Mouse (Mus musculus) intestine, postnatal 0 days (tissue): ENCODE measurements around the gene Ankrd50. TPM values are rescaled to one million over a fixed set of nuclear protein-coding genes. Genes with fewer than 3 reads are reported as not detected.

Source experiments
- ATAC-seq: fragments of 200-750 bp; cut with Nextera tagmentation; 2 replicates; pipeline ENCODE4 v1.8.0; 2017; ENCODE audit warnings: mild to moderate bottlenecking, moderate TSS enrichment, moderate library complexity
- H3K27ac ChIP-seq: fragments of 300-500 bp; sonication (generic); 2 replicates; pipeline ENCODE4 v1.5.1; 2014; ENCODE audit warnings: mild to moderate bottlenecking, low read depth, low read length, moderate library complexity
- H3K27me3 ChIP-seq: fragments of 300-500 bp; sonication (generic); replicated peaks from 2 replicates; pipeline ENCODE4 v1.6.1; 2014; ENCODE audit warnings: low read length, mixed read lengths; ENCODE audit not compliant: control insufficient read depth, insufficient read depth
- H3K36me3 ChIP-seq: fragments of 300-500 bp; sonication (generic); 2 replicates; pipeline ENCODE4 v1.6.1; 2014; ENCODE audit warnings: mild to moderate bottlenecking, moderate library complexity; ENCODE audit not compliant: control insufficient read depth, insufficient read depth
- H3K4me1 ChIP-seq: fragments of 300-500 bp; sonication (generic); replicated peaks from 2 replicates; pipeline ENCODE4 v1.6.1; 2014; ENCODE audit warnings: antibody characterized with exemption, low read length, mixed read lengths; ENCODE audit not compliant: control insufficient read depth, insufficient read depth
- H3K4me2 ChIP-seq: fragments of 300-500 bp; sonication (generic); replicated peaks from 2 replicates; pipeline ENCODE4 v1.6.1; 2014; ENCODE audit warnings: low read depth, mild to moderate bottlenecking, moderate library complexity
- H3K4me3 ChIP-seq: fragments of 300-500 bp; sonication (generic); 2 replicates; pipeline ENCODE4 v1.5.1; 2014; ENCODE audit warnings: low read depth, low read length
- H3K9ac ChIP-seq: fragments of 300-500 bp; sonication (generic); 2 replicates; pipeline ENCODE4 v1.6.1; 2014; ENCODE audit warnings: mild to moderate bottlenecking, low read depth, low read length
- H3K9me3 ChIP-seq: fragments of 300-500 bp; sonication (generic); 2 replicates; pipeline ENCODE4 v1.6.1; 2016; ENCODE audit warnings: mixed run types; ENCODE audit not compliant: control insufficient read depth
- CTCF ChIP-seq: sonication (generic); IDR thresholded peaks from 2 replicates; pipeline ENCODE4 v1.5.1; 2016; ENCODE audit warnings: low read depth, mild to moderate bottlenecking, control low read depth, antibody characterized with exemption, moderate library complexity
- WGBS: fragments of 180-500 bp; shearing (Covaris S2); extraction: QIAGEN DNeasy Blood & Tissue Kit; methylation state at CpG from one replicate; pipeline ENCODE4 v1.1.7; 2014; 5-methylcytosine and 5-hydroxymethylcytosine counted together
- polyA plus RNA-seq: library from polyadenylated mRNA; unstranded; fragments of >200 nt; fragmentation: Nextera tagmentation; extraction: Ambion mirVana; gene quantifications from 2 replicates; pipeline ENCODE4 v1.2.1, GENCODE M21; 2015

Ankrd50 gene
- polyA plus RNA-seq, 1 experiment from 2014 or later, result 6.9 TPM

GRCm38 (mm10) chr3:38461742-38462141 lies 22.9 kb downstream of the Ankrd50 start:
- H3K27me3 ChIP-seq, result no peaks in the 10 kb centered on the region
- ATAC-seq, result peak; percentile 23; the same call in 1 of the 2 replicates
- H3K4me2 ChIP-seq, result no peak overlapping the region
- H3K4me1 ChIP-seq, result no peaks in the 10 kb centered on the region
- peaks cover 40% of the 10 kb centered on the region for H3K36me3 ChIP-seq
- no peak for TF ChIP-seq CTCF
- H3K27ac ChIP-seq, result no peak overlapping the region
- H3K4me3 ChIP-seq, result no peak overlapping the region
- H3K9ac ChIP-seq, result no peak overlapping the region
- H3K9me3 ChIP-seq, result no peaks in the 10 kb centered on the region
- WGBS, result 66% methylated on average over 2 of the region's 2 CpGs

GRCm38 (mm10) chr3:38460250-38460624 lies 24.4 kb downstream of the Ankrd50 start:
- Histone ChIP-seq H3K9me3 (no peaks in the 10 kb centered on the region), H3K4me3 (no peak overlapping the region), H3K4me1 (no peaks in the 10 kb centered on the region), H3K27me3 (no peaks in the 10 kb centered on the region), H3K9ac (no peak overlapping the region), H3K27ac (no peak overlapping the region), H3K36me3 (peaks cover 55% of the 10 kb centered on the region), H3K4me2 (no peak overlapping the region)
- ATAC-seq, result no peak
- 88% methylated on average over 4 of the region's 4 CpGs for WGBS
- TF ChIP-seq CTCF, result no peak

- ATAC-seq, result no peak
- Histone ChIP-seq H3K36me3 (peaks cover 61% of the 10 kb centered on the region), H3K9me3 (no peaks in the 10 kb centered on the region), H3K4me2 (no peak overlapping the region), H3K27ac (no peak overlapping the region), H3K9ac (no peak overlapping the region), H3K4me1 (no peaks in the 10 kb centered on the region), H3K27me3 (no peaks in the 10 kb centered on the region), H3K4me3 (no peak overlapping the region)
- no peak for TF ChIP-seq CTCF
- WGBS, result 62% methylated on average over 5 of the region's 5 CpGs
Observed at GRCm38 (mm10) chr3:38459507-38460249, 25.0 kb downstream of the Ankrd50 start.

GRCm38 (mm10) chr3:38457041-38457440 lies 27.6 kb downstream of the Ankrd50 start:
- no peak overlapping the region for H3K4me3 ChIP-seq
- H3K36me3 ChIP-seq, result peaks cover 67% of the 10 kb centered on the region
- no peak for TF ChIP-seq CTCF
- H3K4me1 ChIP-seq, result no peaks in the 10 kb centered on the region
- WGBS, result 95% methylated on average over 14 of the region's 14 CpGs
- no peaks in the 10 kb centered on the region for H3K27me3 ChIP-seq
- no peak overlapping the region for H3K4me2 ChIP-seq
- no peak for ATAC-seq
- H3K9ac ChIP-seq, result no peak overlapping the region
- no peak overlapping the region for H3K27ac ChIP-seq
- H3K9me3 ChIP-seq, result no peaks in the 10 kb centered on the region

- no peak for TF ChIP-seq CTCF
- Histone ChIP-seq H3K4me2 (no peak overlapping the region), H3K9me3 (no peaks in the 10 kb centered on the region), H3K27me3 (no peaks in the 10 kb centered on the region), H3K9ac (no peak overlapping the region), H3K27ac (no peak overlapping the region), H3K4me3 (no peak overlapping the region), H3K4me1 (no peaks in the 10 kb centered on the region), H3K36me3 (peaks cover 57% of the 10 kb centered on the region)
- 97% methylated on average over 9 of the region's 9 CpGs for WGBS
- ATAC-seq, result no peak
Observed at GRCm38 (mm10) chr3:38452199-38452598, 32.4 kb downstream of the Ankrd50 start.

GRCm38 (mm10) chr3:38446586-38446985 lies 38.1 kb downstream of the Ankrd50 start:
- no peak overlapping the region for H3K9ac ChIP-seq
- H3K9me3 ChIP-seq, result no peaks in the 10 kb centered on the region
- H3K4me2 ChIP-seq, result no peak overlapping the region
- TF ChIP-seq CTCF, result no peak
- H3K4me3 ChIP-seq, result no peak overlapping the region
- no peaks in the 10 kb centered on the region for H3K27me3 ChIP-seq
- H3K36me3 ChIP-seq, result peaks cover 12% of the 10 kb centered on the region
- 89% methylated on average over 9 of the region's 9 CpGs for WGBS
- no peaks in the 10 kb centered on the region for H3K4me1 ChIP-seq
- no peak for ATAC-seq
- H3K27ac ChIP-seq, result no peak overlapping the region

- Histone ChIP-seq H3K27me3 (no peaks in the 10 kb centered on the region), H3K27ac (no peak overlapping the region), H3K9me3 (no peaks in the 10 kb centered on the region), H3K4me1 (no peaks in the 10 kb centered on the region), H3K9ac (no peak overlapping the region), H3K4me3 (no peak overlapping the region), H3K36me3 (no peaks in the 10 kb centered on the region), H3K4me2 (no peak overlapping the region)
- TF ChIP-seq CTCF, result no peak
- ATAC-seq, result no peak
- WGBS, result 66% methylated on average over 4 of the region's 4 CpGs
Observed at GRCm38 (mm10) chr3:38443875-38444274, 40.8 kb downstream of the Ankrd50 start.
